Mouse (Mus musculus) 3134 (cell line): Measurements from ENCODE around the gene Hlx.
A peak's percentile ranks its signal among the peaks of the same experiment; 100 is the strongest.

Experiments used
- DNase-seq: peaks from one replicate; pipeline ENCODE4 v3.0.0-alpha.2; 2011; ENCODE audit warnings: low spot score; ENCODE audit not compliant: insufficient read length; ENCODE audit errors: extremely low read depth

The Hlx gene

DNA sequence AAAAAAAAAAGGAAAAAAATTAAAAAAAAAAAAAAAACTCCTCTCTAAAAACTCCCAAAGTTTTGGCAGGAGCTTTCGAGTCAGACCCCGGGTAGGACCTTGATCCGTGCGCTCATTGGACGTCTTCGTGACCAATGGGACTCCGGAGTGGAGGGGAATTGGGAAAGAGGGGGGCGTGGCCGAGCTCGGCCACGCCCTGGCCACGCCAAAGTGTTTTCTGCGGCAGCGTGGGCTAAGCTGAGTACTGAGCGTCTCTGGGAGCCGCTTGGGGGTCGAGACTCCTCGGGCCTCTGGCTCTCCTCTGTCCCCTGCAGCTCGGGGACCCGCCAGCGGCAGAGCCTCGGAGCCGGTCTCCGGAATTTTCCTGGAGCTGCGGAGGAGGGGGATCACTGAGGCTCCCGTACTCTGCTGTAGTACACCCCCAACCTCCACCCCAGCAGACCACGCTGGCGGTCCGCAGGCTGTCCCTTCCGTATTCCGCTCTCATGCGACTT lies at the start of gene Hlx:
TSS of gene Hlx (minus strand) at position 64 of the 494 bp plus-strand sequence.
- peak; percentile 98 for DNase-seq

DNA sequence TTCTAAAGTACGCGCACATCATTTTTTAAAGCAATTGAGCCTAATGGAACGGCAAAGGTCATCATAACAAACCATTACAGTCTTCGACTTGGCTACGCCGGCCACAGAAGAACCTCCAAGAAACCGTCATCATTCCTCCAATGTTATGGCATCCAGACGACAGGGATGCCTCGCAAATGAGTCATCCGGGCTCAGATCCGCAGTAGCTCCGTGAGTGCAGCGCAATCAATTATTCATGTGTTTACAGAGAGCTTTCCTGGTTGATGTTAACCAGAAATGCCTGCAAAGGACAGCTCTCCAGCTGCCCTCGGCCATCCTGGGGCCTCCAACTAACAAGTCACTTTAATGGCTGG lies 49.7 kb upstream of the Hlx start:
- peak; percentile 61 for DNase-seq

DNA sequence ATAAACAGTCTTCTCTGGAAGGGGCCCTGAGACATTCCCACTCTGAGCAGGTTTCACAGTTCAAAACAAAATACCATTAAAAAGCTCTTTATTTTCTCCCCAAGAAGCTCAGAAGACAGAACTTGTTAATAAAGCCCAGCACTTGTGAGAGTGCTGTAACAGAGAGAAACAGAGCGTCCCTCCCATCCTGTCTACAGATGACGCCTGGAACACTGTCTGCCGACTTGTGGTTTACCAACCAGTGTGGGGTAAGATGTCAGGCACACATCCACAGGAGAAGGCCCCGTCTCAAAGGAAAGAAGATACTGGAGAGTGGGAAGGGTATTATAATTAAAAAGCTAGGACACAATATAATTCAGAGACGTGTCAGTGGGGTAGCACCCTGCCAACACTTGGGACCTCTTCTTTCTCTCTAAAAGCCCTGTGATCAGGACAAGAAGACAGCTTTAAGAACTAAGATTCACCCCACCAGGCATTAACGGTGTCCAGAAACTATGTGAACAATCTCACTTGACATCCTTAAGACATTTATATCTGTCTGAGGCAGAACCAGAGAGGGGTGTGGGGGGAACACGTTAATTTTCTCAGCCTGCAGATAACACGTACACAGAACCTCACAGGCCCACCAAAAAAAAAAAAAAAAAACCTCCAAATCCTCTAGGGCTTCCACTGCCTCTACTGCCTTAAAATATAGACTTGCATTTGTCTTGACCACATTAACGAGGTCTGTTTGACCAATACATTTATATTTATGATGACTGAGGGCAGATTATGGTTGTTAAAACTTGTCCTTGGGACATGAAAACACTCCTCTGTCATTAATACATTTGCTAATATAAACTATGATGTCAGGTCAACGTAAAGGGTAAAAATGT lies 49.1 kb upstream of the Hlx start:
- no peak for DNase-seq

DNA sequence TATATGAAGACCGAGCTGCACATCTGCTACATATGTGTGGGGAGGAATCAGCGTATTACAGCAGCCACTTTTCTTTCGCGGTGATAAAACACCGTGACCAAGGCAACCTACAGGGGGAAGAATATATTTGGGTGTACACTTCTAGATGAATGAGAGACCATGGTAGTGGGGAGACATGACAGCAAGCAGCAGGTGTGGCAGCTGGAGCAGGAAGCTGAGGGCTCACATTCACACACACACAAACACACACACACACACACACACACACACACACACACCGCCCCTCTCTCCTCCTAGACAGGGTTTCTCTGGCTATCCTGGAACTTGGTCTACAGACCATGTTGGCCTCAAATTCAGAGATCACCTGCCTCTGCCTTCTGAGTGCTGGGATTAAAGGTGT lies 45.7 kb upstream of the Hlx start:
- no peak for DNase-seq

DNA sequence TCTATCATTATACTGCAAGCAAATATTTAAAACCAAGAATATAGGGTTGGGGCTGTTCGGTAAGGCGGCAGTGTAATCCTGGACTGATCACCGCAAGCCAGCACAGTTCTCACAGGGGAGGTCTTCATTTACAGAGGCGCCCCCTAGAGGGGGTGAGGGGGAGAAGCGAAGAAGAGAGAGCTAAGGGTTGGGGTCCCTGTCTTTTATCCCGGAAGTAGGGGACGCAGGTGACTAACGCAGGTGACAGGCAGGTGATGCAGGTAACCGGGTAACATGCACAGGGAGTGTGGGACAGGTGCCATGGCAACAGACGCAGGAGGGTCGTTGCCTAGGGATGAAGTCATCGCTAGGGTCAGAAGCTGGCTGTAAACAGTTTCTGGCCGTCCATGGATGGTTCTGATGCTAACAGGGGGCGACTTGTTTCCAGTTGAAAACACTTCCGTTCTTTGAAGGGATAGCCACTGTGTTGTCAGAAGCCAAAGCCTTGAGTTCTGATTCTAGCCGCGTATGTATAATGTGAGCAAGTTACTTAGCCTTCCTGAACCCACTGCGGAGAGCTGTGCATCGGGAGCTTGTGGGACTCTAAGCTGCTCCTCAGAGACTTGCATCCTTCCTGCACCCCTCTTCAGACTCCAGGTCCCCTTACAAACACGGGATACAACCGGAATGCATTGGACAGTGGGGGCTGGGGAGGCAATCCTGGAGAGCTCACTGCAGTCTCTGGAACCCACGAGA lies 44.8 kb upstream of the Hlx start:
- DNase-seq = no peak

DNA sequence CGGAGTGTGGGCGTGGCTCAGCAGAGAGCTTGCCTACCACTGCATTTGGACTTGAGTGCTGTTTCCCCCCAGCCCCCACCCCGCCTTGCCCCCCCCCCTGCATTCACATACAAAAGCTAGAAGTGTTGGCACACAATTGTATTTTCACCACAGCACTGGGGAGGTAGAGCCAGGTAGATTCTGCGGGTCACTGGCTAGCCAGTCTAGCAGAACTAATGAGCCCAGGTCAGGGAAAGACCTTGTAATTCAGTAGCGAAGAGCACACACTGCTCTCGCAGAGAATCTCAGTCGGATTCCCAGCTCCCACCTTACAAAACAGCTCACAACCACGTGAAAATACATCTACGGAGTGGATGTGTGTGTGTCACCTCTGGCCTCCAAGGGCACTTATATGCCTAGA lies 42.9 kb upstream of the Hlx start:
- no peak for DNase-seq

DNA sequence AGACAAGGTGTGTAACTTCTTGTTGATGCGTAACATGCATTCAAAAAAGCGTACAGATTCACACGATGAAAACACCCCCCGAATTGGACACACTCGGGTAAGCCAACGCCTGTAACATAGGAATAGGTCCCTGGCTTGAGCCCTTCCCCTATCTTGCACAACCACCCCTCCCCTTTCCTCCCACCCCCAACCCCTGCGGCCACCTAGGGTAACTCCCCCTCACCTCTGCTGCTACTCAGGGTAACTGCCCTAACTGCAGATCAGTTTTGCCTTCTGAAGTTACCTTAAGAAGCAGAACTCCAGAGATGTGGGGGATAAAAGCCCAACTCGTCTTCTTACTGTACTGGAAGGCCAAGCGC lies 39.5 kb upstream of the Hlx start:
- no peak for DNase-seq

DNA sequence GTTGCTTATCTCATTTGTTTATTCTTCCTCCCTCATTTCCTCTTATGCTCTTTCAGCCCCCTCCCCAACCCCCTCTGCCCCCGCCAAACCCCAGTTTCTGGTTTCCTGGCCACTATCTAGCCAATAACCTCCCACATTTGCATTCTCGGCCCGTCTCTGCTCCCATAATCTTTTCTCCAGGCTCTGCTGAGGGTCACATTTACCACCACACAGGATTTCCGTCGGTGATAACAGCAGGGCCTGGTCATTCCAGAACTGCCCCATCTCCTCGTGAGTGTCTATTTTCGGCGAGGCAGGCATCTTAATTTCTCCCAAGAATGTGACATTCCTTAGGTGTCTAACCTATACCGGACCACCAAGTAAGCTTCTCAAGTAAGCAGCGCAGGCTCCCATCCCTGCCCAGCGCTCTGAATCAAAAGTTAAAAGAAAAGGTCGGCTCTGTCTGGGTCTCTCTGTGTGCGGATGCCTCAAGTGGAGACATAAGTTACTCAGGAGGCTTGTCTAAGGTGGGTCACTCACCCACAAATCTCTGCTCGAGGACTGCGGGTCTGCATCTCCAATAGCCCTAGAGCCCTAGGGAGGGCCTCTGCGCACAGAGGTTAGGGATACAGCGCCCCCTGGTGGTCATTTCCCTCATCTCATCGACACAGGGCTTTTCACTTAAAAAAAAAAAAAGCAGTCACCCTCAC lies 38.9 kb upstream of the Hlx start:
- DNase-seq = no peak

DNA sequence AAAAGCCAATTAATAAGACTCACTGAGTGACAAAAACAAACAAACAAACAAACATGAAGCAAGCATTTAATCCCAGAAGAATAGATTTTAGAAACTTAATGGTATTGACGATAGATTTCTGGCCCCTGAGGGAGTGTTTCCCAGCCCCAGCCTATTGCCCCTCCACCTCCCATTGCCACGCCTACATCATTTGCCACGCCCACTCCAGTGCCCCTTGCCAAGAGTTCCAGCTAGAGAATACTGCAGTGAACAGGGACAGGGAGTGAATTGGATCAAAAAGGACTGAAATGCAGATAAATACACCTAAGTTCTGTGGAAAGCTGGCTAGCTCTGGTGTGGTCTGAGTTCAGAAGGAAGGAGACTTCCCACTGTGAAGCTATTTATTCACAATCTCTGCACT lies 31.4 kb upstream of the Hlx start:
- no peak for DNase-seq

DNA sequence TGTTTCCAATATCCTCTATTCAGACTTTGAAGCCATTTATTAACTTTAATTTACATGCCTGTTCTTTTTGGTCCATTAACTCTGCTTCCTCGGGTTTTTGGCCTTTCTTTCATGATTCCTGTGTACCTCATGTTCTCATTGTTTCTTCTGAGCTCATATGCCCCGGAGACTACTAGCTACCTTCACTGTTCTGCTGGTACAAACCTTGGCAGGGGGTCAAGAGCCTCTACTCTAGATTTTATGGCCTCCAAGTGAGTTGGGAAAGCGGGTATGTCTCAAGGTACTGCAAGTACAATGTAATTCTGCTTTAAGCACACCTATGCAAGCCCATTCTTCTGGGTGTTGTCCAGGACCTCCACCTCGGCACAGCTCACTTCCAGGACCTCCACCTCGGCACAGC lies 30.5 kb upstream of the Hlx start:
- DNase-seq = no peak

DNA sequence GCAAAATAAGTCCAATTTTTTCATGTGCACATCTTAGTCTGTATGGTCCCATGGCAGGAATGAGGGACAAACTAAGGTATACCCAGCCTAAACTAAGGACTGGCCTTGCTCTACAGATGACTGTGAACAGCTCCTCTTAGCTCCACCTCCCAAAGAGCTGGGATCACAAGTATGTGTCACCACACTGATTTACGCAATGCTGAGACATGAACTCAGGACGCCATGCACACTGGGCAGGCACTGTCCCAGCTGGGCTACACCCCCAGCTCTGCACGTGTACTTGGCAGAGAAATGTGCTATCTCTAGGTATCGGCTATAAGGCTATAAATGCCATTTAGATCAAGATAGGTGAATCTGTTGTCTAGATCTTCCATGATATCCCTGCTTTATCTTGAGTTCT lies 29.6 kb upstream of the Hlx start:
- peak; percentile 27 for DNase-seq

DNA sequence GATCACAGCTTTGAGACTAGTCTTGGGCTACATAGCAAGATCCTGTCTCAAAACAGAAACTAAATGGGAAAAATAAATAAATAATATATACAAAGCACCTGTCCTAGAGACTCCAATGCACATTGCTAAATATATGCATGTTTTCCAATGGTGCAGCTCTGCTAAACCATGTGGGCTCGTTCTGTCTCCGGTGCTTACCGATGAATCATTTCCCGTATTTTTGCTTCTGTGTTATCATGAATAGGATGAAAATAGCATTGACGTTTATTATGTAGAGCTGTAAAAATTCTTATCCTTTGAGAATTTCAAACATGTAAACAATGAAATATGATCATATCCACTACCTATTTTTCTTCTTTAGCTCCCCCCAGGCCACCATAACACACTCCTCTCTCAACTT lies 20.3 kb upstream of the Hlx start:
- no peak for DNase-seq

DNA sequence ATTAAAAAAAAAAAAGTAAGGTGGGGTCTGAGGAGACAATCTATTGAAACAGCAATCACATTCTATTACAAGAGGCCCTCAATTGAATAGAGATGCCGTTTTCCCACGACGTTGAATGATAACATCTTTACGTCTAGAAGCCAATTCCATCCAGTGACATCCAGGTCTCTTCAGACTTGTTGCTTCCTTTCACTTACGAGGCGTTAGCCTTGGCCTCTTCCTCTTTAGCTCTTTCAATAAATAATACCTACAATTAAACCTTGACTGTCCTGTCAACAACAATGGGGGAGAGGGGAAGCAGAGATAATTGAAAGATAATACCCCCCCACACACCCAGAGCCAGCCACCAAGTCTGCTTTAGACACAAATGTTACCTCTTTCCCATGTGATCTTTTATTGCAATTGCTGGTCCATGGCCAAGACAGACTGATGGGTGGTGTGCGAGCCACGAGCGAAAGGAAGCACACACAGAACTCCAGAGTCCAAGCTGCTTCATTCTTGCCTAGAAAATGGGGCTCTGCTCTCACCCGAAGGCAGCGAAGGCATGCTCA lies 17.8 kb upstream of the Hlx start:
- DNase-seq = no peak

DNA sequence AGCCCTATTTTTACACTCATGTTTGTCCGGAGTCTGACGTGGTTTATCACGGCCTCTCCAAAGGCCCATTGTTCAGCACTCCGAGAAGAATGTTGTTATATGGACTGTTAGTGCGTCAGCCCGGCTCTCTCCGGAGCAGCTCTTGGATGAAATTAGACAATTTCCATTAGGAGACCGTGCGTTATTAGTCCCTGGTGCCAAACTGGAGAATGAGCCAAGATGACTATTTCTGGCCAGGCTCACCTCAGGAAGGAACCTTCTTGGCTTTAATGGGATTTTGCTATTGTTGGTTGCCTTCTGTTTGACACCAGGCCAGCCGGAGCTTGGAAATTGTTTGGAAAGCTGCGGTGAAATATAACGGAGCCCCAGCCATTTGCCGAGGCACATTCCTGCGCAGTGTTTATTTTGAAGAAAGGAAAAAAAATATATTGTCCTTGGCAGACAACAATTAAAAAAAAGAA lies 16.3 kb upstream of the Hlx start:
- DNase-seq = no peak

DNA sequence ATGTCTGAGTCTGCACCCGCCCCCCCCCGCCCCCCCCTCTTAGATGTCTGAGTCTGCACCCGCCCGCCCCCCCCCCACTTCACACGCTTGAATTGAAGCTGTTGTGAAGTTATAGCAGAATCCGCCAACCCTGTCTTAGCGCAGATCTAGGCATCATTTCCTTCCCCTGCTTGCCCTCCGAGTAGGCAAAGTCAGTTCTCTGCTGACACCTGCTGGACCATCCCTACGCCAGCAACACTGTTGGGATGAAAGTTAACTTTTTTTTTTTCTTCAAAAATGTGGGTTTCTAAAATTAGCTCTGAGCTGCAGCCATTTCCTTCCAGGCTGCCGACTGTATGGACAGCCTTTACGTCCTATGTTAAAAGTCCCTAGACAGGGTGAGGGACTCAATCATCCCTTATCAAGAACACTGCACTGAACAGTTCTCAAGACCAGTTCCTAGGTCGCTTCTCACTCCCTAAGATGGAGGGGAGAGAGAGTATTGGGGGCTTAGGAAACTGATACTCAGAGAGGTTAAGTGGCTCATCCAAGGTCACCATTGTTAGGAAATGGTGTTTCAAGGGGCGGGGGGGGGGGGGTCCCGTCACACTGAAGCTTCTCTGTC lies 5.6 kb upstream of the Hlx start:
- DNase-seq = peak; percentile 66

DNA sequence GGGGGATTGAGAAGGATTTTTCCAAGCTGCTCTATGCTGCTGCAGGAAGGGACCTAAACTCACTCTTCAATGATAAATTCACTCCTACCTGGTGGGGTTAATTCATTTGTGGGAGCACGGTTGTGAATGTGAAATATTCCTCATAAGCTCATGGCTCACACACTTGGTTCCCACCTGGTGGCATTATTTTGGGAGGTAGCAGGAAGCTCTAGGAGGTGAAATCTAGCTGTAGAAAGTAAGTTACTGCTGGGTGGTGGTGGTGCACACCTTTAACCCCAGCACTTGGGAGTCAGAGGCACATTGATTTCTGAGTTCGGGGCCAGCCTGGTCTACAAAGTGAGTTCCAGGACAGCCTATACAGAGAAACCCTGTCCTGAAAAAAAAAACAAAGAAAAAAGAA lies 4.8 kb upstream of the Hlx start:
- DNase-seq = no peak

DNA sequence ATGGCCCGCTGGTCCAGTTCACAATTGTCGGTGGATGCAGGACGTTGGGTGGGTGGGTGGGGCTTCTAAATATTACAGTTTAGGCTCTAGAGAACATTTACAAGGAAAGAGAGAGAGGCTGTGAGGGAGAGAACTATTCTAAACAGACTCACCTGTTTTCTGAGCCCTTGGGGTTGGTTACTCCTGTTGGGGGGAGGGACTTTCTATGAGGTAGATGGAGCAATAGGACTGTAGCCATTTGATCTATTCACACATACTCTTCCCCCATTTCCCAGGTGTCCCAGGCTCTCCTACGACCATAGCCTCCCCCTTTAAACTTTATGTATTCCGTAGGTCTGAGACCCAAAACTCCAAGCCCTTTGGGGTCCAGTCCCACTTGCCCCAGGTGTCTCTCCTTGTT lies 3.8 kb upstream of the Hlx start:
- DNase-seq = no peak

DNA sequence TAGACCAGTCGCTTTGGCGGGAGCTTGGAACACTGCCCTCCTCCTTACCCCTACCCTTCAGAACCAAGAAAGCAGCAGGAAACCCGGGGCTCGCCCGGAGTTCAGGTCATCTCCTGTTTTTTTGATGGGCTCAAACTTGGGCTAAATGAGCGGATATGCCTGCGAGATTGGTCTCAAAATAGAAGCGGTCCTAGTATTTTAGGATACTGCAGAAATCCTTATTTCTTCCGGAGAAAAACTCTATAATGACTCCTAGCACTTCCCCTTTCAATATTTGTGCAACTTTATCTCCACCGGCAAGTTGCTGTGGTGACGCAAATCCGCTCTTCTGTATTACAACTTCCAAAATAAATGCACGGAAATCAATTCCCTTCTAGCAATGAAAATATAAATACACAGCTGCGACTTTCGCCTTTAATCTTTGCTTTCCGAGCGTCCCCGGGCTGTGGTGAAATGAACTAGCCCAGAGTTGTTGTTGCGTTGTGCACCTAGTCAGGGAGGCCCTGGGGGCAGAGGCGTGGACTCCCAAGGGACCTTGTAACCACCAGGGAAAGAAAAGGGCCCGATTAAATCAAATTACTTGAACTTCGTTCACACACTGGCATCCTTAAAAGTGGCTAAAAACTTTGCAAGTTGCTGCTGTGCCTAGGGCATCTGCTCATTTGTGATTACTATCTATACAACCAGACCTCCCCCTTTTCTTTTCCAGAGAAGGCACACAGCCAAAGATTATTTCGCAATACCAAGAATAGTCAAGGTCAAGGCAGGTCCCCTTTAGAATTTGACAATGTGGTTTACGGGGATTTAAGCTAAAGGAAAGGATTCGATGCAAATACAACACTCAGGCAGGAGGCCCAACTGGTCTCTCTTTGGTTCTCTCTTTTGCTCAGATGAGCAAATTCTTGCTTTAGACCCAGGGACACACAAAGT lies 2.8 kb upstream of the Hlx start:
- no peak for DNase-seq

DNA sequence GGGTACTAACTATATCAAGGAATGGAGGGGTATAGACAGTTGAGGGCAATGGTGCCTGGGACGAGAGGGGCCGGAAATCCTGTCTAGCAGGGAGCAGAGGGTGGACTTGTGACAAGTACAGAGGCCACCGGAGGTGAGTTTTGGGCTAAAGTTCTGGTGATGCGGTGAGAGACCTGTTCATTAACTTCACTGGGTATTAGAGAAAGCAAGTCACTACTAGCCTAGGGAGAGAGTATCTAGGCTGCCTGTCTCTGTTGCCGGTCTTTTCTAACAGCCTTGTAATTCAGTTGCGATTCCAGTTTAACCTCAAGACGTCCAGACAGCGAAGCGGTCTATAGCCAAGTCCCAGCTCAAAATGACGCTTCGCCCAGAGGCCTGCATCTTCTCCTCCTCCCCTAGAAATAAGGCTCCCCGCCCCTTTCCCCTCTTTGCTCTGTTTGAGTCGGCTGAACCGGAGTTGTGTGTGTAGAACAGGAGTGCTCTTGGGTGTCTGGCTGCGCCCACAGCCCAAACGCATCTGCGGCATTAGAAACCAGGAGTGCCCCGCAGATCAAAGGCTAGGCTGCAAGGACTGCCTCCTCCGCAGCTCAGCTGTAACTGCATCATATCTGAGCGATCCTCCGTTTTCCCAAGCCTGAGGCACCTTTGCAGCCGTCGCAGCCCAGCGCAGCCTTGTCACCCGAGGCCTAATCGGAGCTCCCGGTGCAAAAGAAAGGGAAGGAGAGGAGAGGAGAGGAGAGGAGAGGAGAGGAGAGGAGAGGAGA lies 1.8 kb upstream of the Hlx start:
- DNase-seq = no peak
